Mouse (Mus musculus) embryonic facial prominence, embryonic 12.5 days (tissue): ENCODE results near the gene N4bp3. TPM values are rescaled to one million over a fixed set of nuclear protein-coding genes. Genes with fewer than 3 reads are reported as not detected.
A peak's percentile ranks its signal among the peaks of the same experiment; 100 is the strongest.
"Not testable (repeated sequence)": the region's sequence is repeated elsewhere in the genome, so short reads cannot be mapped to it uniquely, and the experiment has no call there.

Experiments used
- ATAC-seq: fragments of 200-750 bp; cut with Nextera tagmentation; 2 replicates; pipeline ENCODE4 v1.8.0; 2017; ENCODE audit not compliant: insufficient number of reproducible peaks, insufficient read depth, low FRiP score, low TSS enrichment
- H3K27ac ChIP-seq: fragments of 300-500 bp; sonication (generic); 2 replicates; pipeline ENCODE4 v1.5.1; 2016; ENCODE audit warnings: mild to moderate bottlenecking
- H3K27me3 ChIP-seq: fragments of 300-500 bp; sonication (generic); 2 replicates; pipeline ENCODE4 v1.6.1; 2016; ENCODE audit warnings: mild to moderate bottlenecking, moderate library complexity
- H3K36me3 ChIP-seq: fragments of 300-500 bp; sonication (generic); 2 replicates; pipeline ENCODE4 v1.6.1; 2016; ENCODE audit warnings: mild to moderate bottlenecking
- H3K4me1 ChIP-seq: fragments of 300-500 bp; sonication (generic); 2 replicates; pipeline ENCODE4 v1.6.1; 2016
- H3K4me2 ChIP-seq: fragments of 300-500 bp; sonication (generic); replicated peaks from 2 replicates; pipeline ENCODE4 v1.6.1; 2016; ENCODE audit warnings: mild to moderate bottlenecking, moderate library complexity
- H3K4me3 ChIP-seq: fragments of 300-500 bp; sonication (generic); 2 replicates; pipeline ENCODE4 v1.5.1; 2016; ENCODE audit warnings: mild to moderate bottlenecking
- H3K9ac ChIP-seq: fragments of 300-500 bp; sonication (generic); 2 replicates; pipeline ENCODE4 v1.6.1; 2016; ENCODE audit warnings: mild to moderate bottlenecking, moderate library complexity
- H3K9me3 ChIP-seq: fragments of 300-500 bp; sonication (generic); 2 replicates; pipeline ENCODE4 v1.6.1; 2016; ENCODE audit warnings: mild to moderate bottlenecking, moderate library complexity
- WGBS: fragments of 180-500 bp; shearing (Covaris S2); methylation state at CpG from one replicate; pipeline ENCODE4 v1.1.7; 2016; 5-methylcytosine and 5-hydroxymethylcytosine counted together
- polyA plus RNA-seq: library from polyadenylated mRNA; unstranded; fragments of >200 nt; fragmentation: Nextera tagmentation; extraction: Ambion mirVana; gene quantifications from 2 replicates; pipeline ENCODE4 v1.2.1, GENCODE M21; 2016

Gene N4bp3
- polyA plus RNA-seq, 1 experiment from 2014 or later, result 23.6 TPM

DNA sequence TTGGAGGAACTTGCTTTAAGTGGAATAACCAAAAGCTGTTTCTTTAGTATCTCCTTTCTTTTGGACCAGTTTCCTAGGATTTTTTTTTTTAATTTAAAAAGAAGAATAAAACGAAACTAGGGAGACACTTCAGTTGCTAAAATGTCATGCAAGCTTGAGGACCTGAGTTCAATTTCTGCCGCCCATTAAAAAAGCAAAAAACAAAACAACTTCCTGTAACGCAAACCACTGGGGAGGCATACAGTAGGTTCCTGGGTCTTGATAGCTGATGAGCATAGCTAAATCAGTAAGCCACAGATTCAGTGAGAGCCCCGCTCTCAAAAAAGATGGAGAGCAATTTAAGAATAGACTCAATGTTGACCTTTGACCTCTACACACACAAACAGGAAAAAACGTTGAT is 12.1 kb downstream of the N4bp3 start:
- peak overlapping the region; percentile 45; the same call in 1 of the 2 replicates for H3K4me2 ChIP-seq

DNA sequence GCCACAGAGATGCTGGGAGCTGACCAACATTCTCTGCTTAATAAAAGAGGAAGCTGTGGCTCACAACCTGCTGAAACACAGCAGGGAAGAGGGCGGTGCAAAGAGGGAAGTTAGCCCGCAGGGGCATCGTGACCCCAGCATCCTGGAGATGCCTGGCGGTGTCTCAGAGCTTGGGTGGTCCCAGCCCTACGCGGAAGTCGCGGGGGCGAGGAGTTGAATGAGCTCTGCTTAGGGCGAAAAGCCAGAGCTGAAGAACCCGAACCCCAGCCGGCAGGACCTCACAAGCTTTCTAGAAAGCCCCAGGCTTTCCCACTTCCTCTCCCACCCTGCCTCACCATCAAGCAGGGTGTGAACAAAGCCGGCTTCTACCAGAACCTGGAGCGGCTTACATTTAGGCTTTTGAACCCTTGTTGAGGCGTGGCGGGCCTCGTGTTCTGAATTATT is 12.6 kb downstream of the N4bp3 start:
- no peaks in the 10 kb centered on the region for H3K27me3 ChIP-seq
- no peaks in the 10 kb centered on the region for H3K9me3 ChIP-seq
- H3K27ac ChIP-seq, result peak overlapping the region; percentile 61; the same call in 1 of the 2 replicates
- peak overlapping the region; percentile 45 for H3K4me2 ChIP-seq
- 3% methylated on average over 17 of the region's 17 CpGs for WGBS
- H3K36me3 ChIP-seq, result peaks cover 7% of the 10 kb centered on the region; the same call in 1 of the 2 replicates
- peaks cover 19% of the 10 kb centered on the region for H3K4me1 ChIP-seq
- 0 out of 2 replicates have a peak overlapping the region, but pooled peaks have one; percentile 12 for H3K9ac ChIP-seq
- no peak for ATAC-seq
- peak overlapping the region; percentile 12; the same call in 1 of the 2 replicates for H3K4me3 ChIP-seq

More for the DNA sequence above, 12.1 kb downstream of the N4bp3 start:
- H3K27me3 ChIP-seq, result no peaks in the 10 kb centered on the region
- H3K4me3 ChIP-seq, result no peak overlapping the region
- H3K4me1 ChIP-seq, result peaks cover 19% of the 10 kb centered on the region
- no peaks in the 10 kb centered on the region for H3K9me3 ChIP-seq
- no peak for ATAC-seq
- WGBS, result 56% methylated on average over 5 of the region's 5 CpGs
- no peak overlapping the region for H3K9ac ChIP-seq
- peaks cover 11% of the 10 kb centered on the region; the same call in 1 of the 2 replicates for H3K36me3 ChIP-seq
- 0 out of 2 replicates have a peak overlapping the region, but pooled peaks have one; percentile 61 for H3K27ac ChIP-seq

DNA sequence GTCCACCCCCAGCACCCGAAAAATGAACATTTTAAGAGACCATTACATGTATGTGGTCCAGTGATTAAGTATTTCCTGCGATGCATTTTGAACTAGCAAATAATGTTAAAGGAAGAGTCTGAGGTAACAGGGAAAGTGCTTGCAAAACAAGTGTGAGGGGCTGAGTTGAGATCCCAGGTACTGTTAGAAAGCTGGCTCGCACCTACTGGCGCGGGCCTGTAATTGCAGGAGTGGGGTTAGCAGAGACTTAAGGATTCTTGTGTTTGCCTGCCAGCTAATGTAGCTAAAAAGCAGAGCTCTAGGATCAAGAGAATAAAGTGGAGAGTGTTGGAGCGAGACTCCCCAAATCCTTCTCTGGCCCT is 14.3 kb downstream of the N4bp3 start:
- H3K4me2 ChIP-seq, result peak overlapping the region; percentile 80
- H3K9me3 ChIP-seq, result no peaks in the 10 kb centered on the region
- WGBS, result 3% methylated on average over 6 of the region's 6 CpGs
- ATAC-seq, result no peak
- peak overlapping the region; percentile 77 for H3K27ac ChIP-seq
- peak overlapping the region; percentile 81 for H3K4me3 ChIP-seq
- no peaks in the 10 kb centered on the region for H3K36me3 ChIP-seq
- H3K27me3 ChIP-seq, result no peaks in the 10 kb centered on the region
- H3K4me1 ChIP-seq, result peaks cover 19% of the 10 kb centered on the region
- H3K9ac ChIP-seq, result peak overlapping the region; percentile 72

DNA sequence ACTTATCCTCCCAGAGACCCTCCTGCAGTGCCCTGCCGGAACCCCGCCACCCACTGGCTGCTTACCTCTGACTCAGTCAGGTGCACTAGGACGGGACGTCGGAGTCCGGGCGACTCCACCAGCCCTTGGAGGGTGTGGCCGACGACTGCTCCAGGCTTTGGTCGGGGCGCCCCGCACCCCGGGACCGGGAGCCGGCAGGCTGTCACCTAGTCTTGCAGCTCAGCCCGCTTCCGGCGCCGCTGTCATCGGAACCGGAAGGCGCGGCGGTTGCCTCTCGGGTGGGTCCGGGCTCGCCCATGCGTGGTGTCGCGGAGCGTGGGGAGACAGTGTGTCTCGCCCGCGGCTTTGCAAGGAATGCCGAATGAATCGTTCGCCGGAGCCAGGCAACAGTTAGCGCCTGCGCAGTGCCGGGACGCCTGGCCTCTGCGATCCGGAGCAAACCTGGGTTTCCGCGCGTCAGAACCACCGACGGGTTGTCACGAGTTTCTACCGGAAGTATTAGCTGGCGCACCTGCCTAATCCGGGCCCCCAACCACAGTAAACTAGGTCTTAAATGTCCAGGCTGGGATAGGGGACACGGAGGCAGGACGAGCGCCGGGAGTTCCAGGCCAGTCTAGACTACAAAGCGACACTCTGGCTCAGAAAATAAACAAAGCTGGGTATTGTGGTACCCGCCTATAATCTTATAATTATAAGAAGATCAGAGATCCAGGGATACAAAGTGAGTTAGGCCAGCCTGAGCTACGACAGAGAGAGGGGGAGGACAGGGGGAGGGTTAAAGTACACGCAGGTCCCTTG is 14.9 kb downstream of the N4bp3 start, which contains the start of gene Rmnd5b:
Rmnd5b (minus strand) TSS at position 372 of the 798 bp plus-strand sequence.
- Histone ChIP-seq H3K4me1 (peaks cover 19% of the 10 kb centered on the region), H3K36me3 (no peaks in the 10 kb centered on the region), H3K27me3 (no peaks in the 10 kb centered on the region), H3K9ac (peak within 1 kb of the TSS; percentile 72), H3K9me3 (no peaks in the 10 kb centered on the region), H3K4me2 (peak within 1 kb of the TSS; percentile 80), H3K4me3 (peak within 1 kb of the TSS; percentile 81), H3K27ac (peak within 1 kb of the TSS; percentile 77)
- under 1% methylated on average over 61 of the region's 61 CpGs for WGBS
- ATAC-seq, result peak; percentile 74

DNA sequence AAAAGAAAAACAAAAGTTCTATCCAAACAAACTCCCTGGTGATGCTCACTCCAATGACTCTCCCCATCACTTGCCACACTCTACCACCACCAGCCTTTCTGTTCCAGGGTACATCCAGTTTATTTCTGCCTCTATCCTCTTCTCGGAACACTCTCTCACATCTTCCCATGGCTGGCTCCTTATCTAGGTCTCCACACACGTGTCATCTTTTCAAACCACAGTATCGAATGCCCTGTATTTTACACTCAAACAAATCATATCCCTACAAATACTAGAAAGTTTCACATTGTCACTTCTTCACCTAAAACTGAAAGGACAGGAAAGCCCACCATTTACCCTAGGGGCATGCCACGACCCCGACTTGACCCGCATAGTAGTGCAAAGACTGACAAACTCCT is 15.5 kb downstream of the N4bp3 start:
- WGBS, result 20% methylated on average over 6 of the region's 6 CpGs
- peak overlapping the region; percentile 80 for H3K4me2 ChIP-seq
- no peak for ATAC-seq

DNA sequence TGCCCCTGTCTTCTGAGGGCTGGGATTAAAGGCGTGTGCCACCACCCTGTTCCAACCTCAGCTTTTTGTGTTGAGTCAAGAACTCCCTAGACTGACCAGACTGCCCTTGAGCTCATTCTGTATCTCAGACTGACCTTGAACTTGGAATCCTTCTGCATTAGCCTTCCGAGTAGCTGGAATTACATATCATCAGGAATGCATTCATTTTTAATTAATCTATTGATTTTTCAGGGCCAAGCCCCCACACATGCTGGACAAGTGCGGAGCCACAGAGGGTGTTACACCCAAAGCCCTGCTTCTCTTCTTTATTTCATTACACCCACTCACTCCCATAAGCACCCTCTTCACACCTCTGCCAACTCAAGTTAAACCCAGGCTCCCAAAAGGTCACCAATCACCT is 16.9 kb downstream of the N4bp3 start:
- Histone ChIP-seq H3K27ac (no peak overlapping the region), H3K9ac (no peak overlapping the region), H3K36me3 (peaks cover 3% of the 10 kb centered on the region; the same call in 1 of the 2 replicates), H3K4me1 (peaks cover 19% of the 10 kb centered on the region), H3K9me3 (no peaks in the 10 kb centered on the region), H3K4me2 (no peak overlapping the region), H3K27me3 (no peaks in the 10 kb centered on the region), H3K4me3 (no peak overlapping the region)
- ATAC-seq, result no peak
- WGBS, result 93% methylated on average over 3 of the region's 3 CpGs

More for the DNA sequence above, 15.5 kb downstream of the N4bp3 start:
- Histone ChIP-seq H3K4me3 (peak overlapping the region; percentile 81), H3K27ac (peak overlapping the region; percentile 77; the same call in 1 of the 2 replicates), H3K9me3 (no peaks in the 10 kb centered on the region), H3K4me1 (peaks cover 19% of the 10 kb centered on the region), H3K9ac (peak overlapping the region; percentile 72), H3K36me3 (no peaks in the 10 kb centered on the region), H3K27me3 (no peaks in the 10 kb centered on the region)

DNA sequence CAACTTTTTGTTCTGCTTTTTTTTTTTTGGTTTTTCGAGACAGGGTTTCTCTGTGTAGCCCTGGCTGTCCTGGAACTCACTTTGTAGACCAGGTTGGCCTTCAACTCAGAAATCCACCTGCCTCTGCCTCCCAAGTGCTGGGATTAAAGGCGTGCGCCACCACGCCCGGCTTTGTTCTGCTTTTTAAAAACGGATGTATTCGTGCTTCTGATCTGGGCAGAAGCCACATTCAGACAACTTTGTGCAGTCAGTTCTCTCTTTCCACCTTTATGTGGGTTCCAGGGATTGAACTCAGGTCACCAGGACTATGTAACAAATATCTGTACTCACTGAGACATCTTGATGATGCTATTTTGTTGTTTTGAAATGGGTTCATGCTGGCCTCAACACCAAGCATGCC is 17.4 kb downstream of the N4bp3 start:
- not testable (repeated sequence) for H3K4me2 ChIP-seq, H3K4me3 ChIP-seq, H3K27me3 ChIP-seq, H3K27ac ChIP-seq, ATAC-seq, H3K9ac ChIP-seq, H3K36me3 ChIP-seq, H3K9me3 ChIP-seq
- WGBS, result 93% methylated on average over 7 of the region's 7 CpGs
- H3K4me1 ChIP-seq, result peaks cover 19% of the 10 kb centered on the region

DNA sequence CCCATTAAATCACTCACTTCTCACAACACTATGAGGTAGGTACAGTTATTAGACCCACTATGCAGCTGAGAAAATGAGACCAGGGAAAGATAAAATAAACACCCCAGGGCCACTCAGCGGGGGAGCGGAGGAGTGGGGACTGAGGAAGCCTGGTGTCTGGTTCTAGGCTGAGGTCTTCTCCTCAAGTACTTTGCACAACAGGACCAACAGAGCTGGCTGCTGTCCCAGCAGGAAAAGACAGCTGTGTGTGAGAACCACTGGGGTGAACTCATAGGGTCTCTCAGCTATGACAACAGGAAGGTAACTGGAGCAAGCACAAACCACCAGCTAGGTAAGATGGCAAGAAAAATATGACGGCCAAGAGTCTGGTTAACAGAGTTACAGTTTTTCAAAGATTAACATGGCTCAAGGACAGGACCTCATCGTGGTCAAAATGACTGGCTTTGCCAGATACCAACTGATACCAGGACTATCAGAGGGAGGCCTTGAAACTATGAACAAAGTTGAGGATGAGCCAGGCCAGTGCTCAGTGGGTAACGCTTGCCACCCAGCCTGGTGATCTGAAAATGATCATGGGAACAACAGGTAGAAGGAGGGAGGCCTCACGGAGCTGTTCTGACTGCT is 18.4 kb downstream of the N4bp3 start:
- Histone ChIP-seq H3K27ac (no peak overlapping the region), H3K4me3 (no peak overlapping the region), H3K4me1 (peaks cover 13% of the 10 kb centered on the region; the same call in 1 of the 2 replicates), H3K4me2 (no peak overlapping the region), H3K27me3 (no peaks in the 10 kb centered on the region), H3K9me3 (no peaks in the 10 kb centered on the region), H3K9ac (no peak overlapping the region), H3K36me3 (peaks cover 8% of the 10 kb centered on the region; the same call in 1 of the 2 replicates)
- no peak for ATAC-seq
- WGBS, result 84% methylated on average over 6 of the region's 6 CpGs

DNA sequence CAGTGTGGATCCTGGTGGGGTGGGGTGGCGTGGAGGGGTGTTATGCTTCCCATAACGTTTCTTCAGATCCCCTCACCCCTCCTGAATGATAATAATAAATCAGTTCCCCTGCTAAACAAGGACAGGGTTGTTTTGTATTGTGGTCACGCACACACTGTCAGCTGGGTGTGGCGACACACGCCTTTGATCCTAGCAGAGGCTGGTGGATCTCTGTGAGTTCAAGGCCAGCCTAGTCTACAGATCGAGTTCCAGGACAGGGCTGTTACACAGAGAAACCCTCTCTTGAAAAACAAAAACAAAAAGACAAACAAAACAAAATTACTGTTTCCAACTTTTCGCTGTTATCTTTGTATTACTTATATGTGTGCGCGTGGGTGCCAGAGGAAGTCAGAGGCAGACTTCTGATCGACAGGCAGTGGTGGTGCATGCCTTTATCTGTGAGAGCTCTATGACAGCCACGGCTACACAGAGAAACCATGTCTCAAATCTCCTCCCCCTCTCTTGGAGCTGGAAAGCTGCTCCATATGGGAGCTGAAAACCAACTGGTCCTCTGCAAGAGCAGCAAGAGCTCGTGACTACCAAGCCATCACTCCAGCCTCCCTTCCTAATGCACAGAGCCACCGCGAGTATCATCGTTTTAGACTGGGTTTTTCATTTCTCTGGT is 20.9 kb downstream of the N4bp3 start:
- Histone ChIP-seq H3K4me1 (peaks cover 4% of the 10 kb centered on the region; the same call in 1 of the 2 replicates), H3K27ac (no peak overlapping the region), H3K36me3 (peaks cover 28% of the 10 kb centered on the region), H3K9ac (no peak overlapping the region), H3K27me3 (no peaks in the 10 kb centered on the region), H3K9me3 (no peaks in the 10 kb centered on the region), H3K4me3 (no peak overlapping the region), H3K4me2 (no peak overlapping the region)
- WGBS, result 80% methylated on average over 15 of the region's 15 CpGs
- ATAC-seq, result no peak

DNA sequence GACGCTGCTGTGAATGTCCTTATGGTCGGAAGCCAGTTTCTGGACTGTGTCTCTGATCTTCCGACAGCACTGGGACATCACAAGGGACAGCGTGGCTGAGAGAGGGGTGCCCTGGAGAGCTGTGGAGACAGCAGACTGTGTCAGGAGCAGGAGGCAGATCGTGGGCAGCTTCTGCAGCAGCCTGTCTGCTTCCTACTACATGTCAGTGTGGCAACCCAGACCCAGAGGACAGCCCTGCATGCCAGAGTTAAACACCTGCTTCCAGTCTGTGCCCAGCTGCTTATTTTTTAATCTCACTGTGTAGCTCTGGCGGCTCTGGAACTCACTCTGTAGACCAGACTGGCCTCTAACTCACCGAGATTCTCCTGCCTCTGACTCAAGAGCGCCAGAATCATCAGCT is 22.7 kb downstream of the N4bp3 start:
- Histone ChIP-seq H3K4me2 (no peak overlapping the region), H3K4me3 (no peak overlapping the region), H3K9ac (no peak overlapping the region), H3K27ac (no peak overlapping the region), H3K4me1 (no peaks in the 10 kb centered on the region), H3K36me3 (peaks cover 46% of the 10 kb centered on the region), H3K27me3 (no peaks in the 10 kb centered on the region), H3K9me3 (no peaks in the 10 kb centered on the region)
- ATAC-seq, result no peak
- WGBS, result 90% methylated on average over 8 of the region's 8 CpGs

DNA sequence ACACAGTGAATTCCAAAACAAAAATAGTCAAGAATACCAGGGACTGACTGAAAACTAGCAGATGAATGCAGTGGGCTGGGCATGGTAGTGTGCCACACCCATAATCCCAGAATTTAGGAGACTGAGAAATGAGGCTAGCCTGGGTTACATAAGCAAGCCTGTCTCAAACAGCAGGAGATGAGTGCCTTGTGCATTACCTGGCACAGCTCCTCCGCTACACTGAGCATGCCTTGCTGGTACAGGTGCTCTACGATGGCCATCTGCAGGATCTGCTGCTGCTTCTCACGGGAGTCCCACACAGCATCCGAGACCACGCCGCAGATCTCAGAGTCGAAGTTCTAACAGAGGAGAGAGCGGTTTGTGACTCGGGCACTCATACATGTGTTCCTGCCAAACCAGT is 23.2 kb downstream of the N4bp3 start:
- peaks cover 51% of the 10 kb centered on the region for H3K36me3 ChIP-seq
- WGBS, result 92% methylated on average over 9 of the region's 9 CpGs
- H3K27me3 ChIP-seq, result no peaks in the 10 kb centered on the region
- H3K9me3 ChIP-seq, result no peaks in the 10 kb centered on the region
- H3K4me3 ChIP-seq, result no peak overlapping the region
- no peak overlapping the region for H3K9ac ChIP-seq
- H3K27ac ChIP-seq, result no peak overlapping the region
- ATAC-seq, result no peak
- H3K4me2 ChIP-seq, result no peak overlapping the region
- no peaks in the 10 kb centered on the region for H3K4me1 ChIP-seq
